Mouse (Mus musculus) kidney, embryonic 16.5 days (tissue): ENCODE data around the gene Vps29. TPM values are rescaled to one million over a fixed set of nuclear protein-coding genes. Genes with fewer than 3 reads are reported as not detected.

Source experiments
- ATAC-seq: fragments of 200-750 bp; cut with Nextera tagmentation; 2 replicates; pipeline ENCODE4 v1.8.0; 2017; ENCODE audit warnings: moderate TSS enrichment; ENCODE audit not compliant: low FRiP score, low TSS enrichment
- H3K27ac ChIP-seq: fragments of 300-500 bp; sonication (generic); 2 replicates; pipeline ENCODE4 v1.5.1; 2014; ENCODE audit warnings: low read length
- H3K27me3 ChIP-seq: fragments of 300-500 bp; sonication (generic); 2 replicates; pipeline ENCODE4 v1.6.1; 2014; ENCODE audit warnings: low read length, control low read depth, mixed read lengths; ENCODE audit not compliant: insufficient read depth
- H3K36me3 ChIP-seq: fragments of 300-500 bp; sonication (generic); 2 replicates; pipeline ENCODE4 v1.6.1; 2014; ENCODE audit warnings: low read length, control low read depth, mixed read lengths; ENCODE audit not compliant: insufficient read depth
- H3K4me1 ChIP-seq: fragments of 300-500 bp; sonication (generic); 2 replicates; pipeline ENCODE4 v1.6.1; 2014; ENCODE audit warnings: low read length, control low read depth, mixed read lengths; ENCODE audit not compliant: insufficient read depth
- H3K4me2 ChIP-seq: fragments of 300-500 bp; sonication (generic); replicated peaks from 2 replicates; pipeline ENCODE4 v1.6.1; 2014; ENCODE audit warnings: low read depth, low read length
- H3K4me3 ChIP-seq: fragments of 300-500 bp; sonication (generic); 2 replicates; pipeline ENCODE4 v1.5.1; 2014; ENCODE audit warnings: mild to moderate bottlenecking, low read length
- H3K9ac ChIP-seq: fragments of 300-500 bp; sonication (generic); replicated peaks from 2 replicates; pipeline ENCODE4 v1.6.1; 2014; ENCODE audit warnings: low read length
- H3K9me3 ChIP-seq: fragments of 300-500 bp; sonication (generic); 2 replicates; pipeline ENCODE4 v1.6.1; 2016; ENCODE audit warnings: low read length, control low read depth
- WGBS: fragments of 180-500 bp; shearing (Covaris S2); extraction: QIAGEN DNeasy Blood & Tissue Kit; methylation state at CpG from one replicate; pipeline ENCODE4 v1.1.7; 2014; 5-methylcytosine and 5-hydroxymethylcytosine counted together
- polyA plus RNA-seq: library from polyadenylated mRNA; unstranded; fragments of >200 nt; fragmentation: Nextera tagmentation; extraction: Ambion mirVana; gene quantifications from 2 replicates; pipeline ENCODE4 v1.2.1, GENCODE M21; 2015

Gene Vps29
- polyA plus RNA-seq, 1 experiment from 2014 or later: 234 TPM

- peaks cover 29% of the 10 kb centered on the region for H3K36me3 ChIP-seq
- H3K27me3 ChIP-seq: no peaks in the 10 kb centered on the region
- no peaks in the 10 kb centered on the region for H3K9me3 ChIP-seq
- peak within 1 kb of the TSS; percentile 84 for H3K4me2 ChIP-seq
- peak within 1 kb of the TSS; percentile 90 for H3K27ac ChIP-seq
- H3K4me1 ChIP-seq: peaks cover 16% of the 10 kb centered on the region
- WGBS: under 1% methylated on average over 53 of the region's 53 CpGs
- ATAC-seq: peak; percentile 94
- H3K4me3 ChIP-seq: peak within 1 kb of the TSS; percentile 90
- peak within 1 kb of the TSS; percentile 85 for H3K9ac ChIP-seq
Observed at GRCm38 (mm10) chr5:122372192-122372769, 18.1 kb downstream of the Vps29 start, which contains the start of gene Fam216a. TSS of gene Fam216a (minus strand) at chr5:122372364.

- no peaks in the 10 kb centered on the region for H3K9me3 ChIP-seq
- ATAC-seq: no peak
- peaks cover 16% of the 10 kb centered on the region for H3K4me1 ChIP-seq
- WGBS: 6% methylated on average over 5 of the region's 5 CpGs
- peaks cover 25% of the 10 kb centered on the region for H3K36me3 ChIP-seq
- peak overlapping the region; percentile 85 for H3K9ac ChIP-seq
- peak overlapping the region; percentile 90 for H3K4me3 ChIP-seq
- H3K27ac ChIP-seq: peak overlapping the region; percentile 90
- peak overlapping the region; percentile 84 for H3K4me2 ChIP-seq
- H3K27me3 ChIP-seq: no peaks in the 10 kb centered on the region
Observed at GRCm38 (mm10) chr5:122372878-122373277, 18.7 kb downstream of the Vps29 start.

GRCm38 (mm10) chr5:122377101-122377833, 23.1 kb downstream of the Vps29 start:
- Histone ChIP-seq H3K27me3 (no peaks in the 10 kb centered on the region), H3K36me3 (peaks cover 38% of the 10 kb centered on the region), H3K4me2 (no peak overlapping the region), H3K9ac (no peak overlapping the region), H3K9me3 (no peaks in the 10 kb centered on the region), H3K4me1 (peaks cover 9% of the 10 kb centered on the region), H3K27ac (no peak overlapping the region), H3K4me3 (no peak overlapping the region)
- no peak for ATAC-seq
- WGBS: 83% methylated on average over 4 of the region's 4 CpGs

GRCm38 (mm10) chr5:122378171-122378570, 24.0 kb downstream of the Vps29 start:
- no peak for ATAC-seq
- Histone ChIP-seq H3K27me3 (no peaks in the 10 kb centered on the region), H3K4me2 (no peak overlapping the region), H3K4me1 (peaks cover 5% of the 10 kb centered on the region), H3K36me3 (peaks cover 43% of the 10 kb centered on the region), H3K27ac (no peak overlapping the region), H3K4me3 (no peak overlapping the region), H3K9ac (no peak overlapping the region), H3K9me3 (no peaks in the 10 kb centered on the region)
- WGBS: 95% methylated on average over 12 of the region's 12 CpGs

GRCm38 (mm10) chr5:122379374-122380155, 25.4 kb downstream of the Vps29 start:
- Histone ChIP-seq H3K4me3 (no peak overlapping the region), H3K4me2 (no peak overlapping the region), H3K4me1 (no peaks in the 10 kb centered on the region), H3K9me3 (no peaks in the 10 kb centered on the region), H3K9ac (no peak overlapping the region), H3K27me3 (no peaks in the 10 kb centered on the region), H3K36me3 (peaks cover 40% of the 10 kb centered on the region), H3K27ac (no peak overlapping the region)
- 50% methylated on average over 11 of the region's 11 CpGs for WGBS
- ATAC-seq: peak; percentile 65; the same call in 1 of the 2 replicates

- 82% methylated on average over 5 of the region's 5 CpGs for WGBS
- H3K27me3 ChIP-seq: no peaks in the 10 kb centered on the region
- H3K4me3 ChIP-seq: no peak overlapping the region
Observed at GRCm38 (mm10) chr5:122390006-122390405, 35.8 kb downstream of the Vps29 start.

GRCm38 (mm10) chr5:122390671-122391070, 36.5 kb downstream of the Vps29 start:
- no peak overlapping the region for H3K27ac ChIP-seq
- H3K9ac ChIP-seq: no peak overlapping the region
- ATAC-seq: no peak
- no peaks in the 10 kb centered on the region for H3K27me3 ChIP-seq
- no peak overlapping the region for H3K4me3 ChIP-seq
- H3K36me3 ChIP-seq: no peaks in the 10 kb centered on the region; the same call in 1 of the 2 replicates
- peaks cover 7% of the 10 kb centered on the region for H3K4me1 ChIP-seq
- H3K4me2 ChIP-seq: no peak overlapping the region
- H3K9me3 ChIP-seq: no peaks in the 10 kb centered on the region

More at GRCm38 (mm10) chr5:122390006-122390405, 35.8 kb downstream of the Vps29 start:
- H3K27ac ChIP-seq: no peak overlapping the region
- H3K4me2 ChIP-seq: no peak overlapping the region
- ATAC-seq: no peak
- H3K9me3 ChIP-seq: no peaks in the 10 kb centered on the region
- peaks cover 7% of the 10 kb centered on the region for H3K4me1 ChIP-seq
- no peaks in the 10 kb centered on the region for H3K36me3 ChIP-seq
- no peak overlapping the region for H3K9ac ChIP-seq

- H3K4me2 ChIP-seq: peak overlapping the region; percentile 91
- ATAC-seq: no peak
- H3K4me3 ChIP-seq: peak overlapping the region; percentile 95
- no peaks in the 10 kb centered on the region; the same call in 1 of the 2 replicates for H3K36me3 ChIP-seq
- peak overlapping the region; percentile 90; the same call in 1 of the 2 replicates for H3K9ac ChIP-seq
- H3K9me3 ChIP-seq: no peaks in the 10 kb centered on the region
- no peaks in the 10 kb centered on the region for H3K27me3 ChIP-seq
- H3K27ac ChIP-seq: no peak overlapping the region
- 53% methylated on average over 15 of the region's 16 CpGs for WGBS
- H3K4me1 ChIP-seq: peaks cover 7% of the 10 kb centered on the region
Observed at GRCm38 (mm10) chr5:122391178-122391785, 37.1 kb downstream of the Vps29 start.

- H3K36me3 ChIP-seq: peaks cover 4% of the 10 kb centered on the region
- H3K4me2 ChIP-seq: peak within 1 kb of the TSS; percentile 91
- H3K4me1 ChIP-seq: peaks cover 7% of the 10 kb centered on the region
- peak within 1 kb of the TSS; percentile 95 for H3K4me3 ChIP-seq
- no peaks in the 10 kb centered on the region for H3K9me3 ChIP-seq
- H3K27ac ChIP-seq: peak within 1 kb of the TSS; percentile 61
- under 1% methylated on average over 39 of the region's 39 CpGs for WGBS
- H3K9ac ChIP-seq: peak within 1 kb of the TSS; percentile 90
- peak; percentile 79 for ATAC-seq
- no peaks in the 10 kb centered on the region for H3K27me3 ChIP-seq
Observed at GRCm38 (mm10) chr5:122391786-122392180, 37.6 kb downstream of the Vps29 start, which contains the start of gene Arpc3. TSS of gene Arpc3 (plus strand) at chr5:122391878.
